Mouse (Mus musculus) lung, embryonic 16.5 days (tissue): ENCODE data around the gene Tex13c3. TPM values are rescaled to one million over a fixed set of nuclear protein-coding genes. Genes with fewer than 3 reads are reported as not detected.
"Not testable (repeated sequence)": the region's sequence is repeated elsewhere in the genome, so short reads cannot be mapped to it uniquely, and the experiment has no call there.

Source experiments
- ATAC-seq: fragments of 200-750 bp; cut with Nextera tagmentation; 2 replicates; pipeline ENCODE4 v1.8.0; 2017; ENCODE audit warnings: low read depth, mild to moderate bottlenecking, moderate library complexity
- H3K27ac ChIP-seq: fragments of 300-500 bp; sonication (generic); 2 replicates; pipeline ENCODE4 v1.5.1; 2014; ENCODE audit warnings: mild to moderate bottlenecking, control low read depth, low read length
- H3K27me3 ChIP-seq: fragments of 300-500 bp; sonication (generic); 2 replicates; pipeline ENCODE4 v1.6.1; 2014; ENCODE audit warnings: low read depth, low read length, mixed read lengths; ENCODE audit not compliant: control insufficient read depth, insufficient read depth
- H3K36me3 ChIP-seq: fragments of 300-500 bp; sonication (generic); 2 replicates; pipeline ENCODE4 v1.6.1; 2014; ENCODE audit warnings: low read length; ENCODE audit not compliant: control insufficient read depth, insufficient read depth
- H3K4me1 ChIP-seq: fragments of 300-500 bp; sonication (generic); replicated peaks from 2 replicates; pipeline ENCODE4 v1.6.1; 2014; ENCODE audit warnings: low read length, mixed read lengths; ENCODE audit not compliant: control insufficient read depth, insufficient read depth
- H3K4me2 ChIP-seq: fragments of 300-500 bp; sonication (generic); 2 replicates; pipeline ENCODE4 v1.6.1; 2014; ENCODE audit warnings: low read depth, low read length, control low read depth
- H3K4me3 ChIP-seq: fragments of 300-500 bp; sonication (generic); 2 replicates; pipeline ENCODE4 v1.5.1; 2014; ENCODE audit warnings: mild to moderate bottlenecking, low read length, control low read depth
- H3K9ac ChIP-seq: fragments of 300-500 bp; sonication (generic); 2 replicates; pipeline ENCODE4 v1.6.1; 2014; ENCODE audit warnings: low read length, control low read depth
- H3K9me3 ChIP-seq: fragments of 300-500 bp; sonication (generic); 2 replicates; pipeline ENCODE4 v1.6.1; 2016; ENCODE audit warnings: low read length; ENCODE audit not compliant: control insufficient read depth
- WGBS: fragments of 180-500 bp; shearing (Covaris S2); extraction: QIAGEN DNeasy Blood & Tissue Kit; methylation state at CpG from one replicate; pipeline ENCODE4 v1.1.7; 2014; 5-methylcytosine and 5-hydroxymethylcytosine counted together
- polyA plus RNA-seq: library from polyadenylated mRNA; unstranded; fragments of >200 nt; fragmentation: Nextera tagmentation; extraction: Ambion mirVana; gene quantifications from 2 replicates; pipeline ENCODE4 v1.2.1, GENCODE M21; 2015

Tex13c3 gene
- polyA plus RNA-seq: not detected in 2 replicates

GRCm38 (mm10) chrX:19481219-19481618 is at the start of gene Tex13c3:
TSS of gene Tex13c3 (minus strand) at chrX:19481319.
- not testable (repeated sequence) for H3K36me3 ChIP-seq, H3K9me3 ChIP-seq, H3K4me1 ChIP-seq, H3K4me2 ChIP-seq, H3K27ac ChIP-seq, H3K27me3 ChIP-seq, ATAC-seq, H3K9ac ChIP-seq, H3K4me3 ChIP-seq
- 90% methylated on average over 5 of the region's 5 CpGs for WGBS

GRCm38 (mm10) chrX:19489731-19490130 is 8.6 kb upstream of the Tex13c3 start:
- Histone ChIP-seq H3K4me2 (no peak overlapping the region), H3K27me3 (no peaks in the 10 kb centered on the region), H3K9me3 (no peaks in the 10 kb centered on the region), H3K9ac (no peak overlapping the region), H3K4me1 (no peaks in the 10 kb centered on the region), H3K36me3 (no peaks in the 10 kb centered on the region), H3K4me3 (no peak overlapping the region), H3K27ac (no peak overlapping the region)
- WGBS: 69% methylated on average over 4 of the region's 4 CpGs
- ATAC-seq: no peak
